Mouse (Mus musculus): ENCODE measurements around the gene Gkap1. TPM values are rescaled to one million over a fixed set of nuclear protein-coding genes. Genes with fewer than 3 reads are reported as not detected.

The Gkap1 gene
- polyA plus RNA-seq, 1 experiment from 2014 or later = 48.5 TPM

- no peak for DNase-seq (ENCODE audit: low spot score)
- H3K4me1 ChIP-seq (replicated peaks; ENCODE audit: control insufficient read depth, insufficient read depth, low read length) = no peaks in the 10 kb centered on the region
- no peak overlapping the region for H3K4me2 ChIP-seq (ENCODE audit: low read depth, low read length, severe bottlenecking)
- ATAC-seq (replicated peaks; ENCODE audit: low FRiP score) = no peak
- H3K27ac ChIP-seq (ENCODE audit: low read depth, low read length) = no peak overlapping the region
- no peak overlapping the region for H3K4me3 ChIP-seq (ENCODE audit: low read depth, low read length)
- 95% methylated on average over 3 of the region's 3 CpGs for WGBS
- no peaks in the 10 kb centered on the region for H3K36me3 ChIP-seq (ENCODE audit: control insufficient read depth, insufficient read depth, low read length)
- no peaks in the 10 kb centered on the region for H3K27me3 ChIP-seq (ENCODE audit: control insufficient read depth, insufficient read depth, low read length)
- H3K9ac ChIP-seq (ENCODE audit: low read length) = no peak overlapping the region
- H3K9me3 ChIP-seq (ENCODE audit: control insufficient read depth, low read length) = no peaks in the 10 kb centered on the region
Observed at GRCm38 (mm10) chr13:58204202-58204601, 71.3 kb downstream of the Gkap1 start.

DNA sequence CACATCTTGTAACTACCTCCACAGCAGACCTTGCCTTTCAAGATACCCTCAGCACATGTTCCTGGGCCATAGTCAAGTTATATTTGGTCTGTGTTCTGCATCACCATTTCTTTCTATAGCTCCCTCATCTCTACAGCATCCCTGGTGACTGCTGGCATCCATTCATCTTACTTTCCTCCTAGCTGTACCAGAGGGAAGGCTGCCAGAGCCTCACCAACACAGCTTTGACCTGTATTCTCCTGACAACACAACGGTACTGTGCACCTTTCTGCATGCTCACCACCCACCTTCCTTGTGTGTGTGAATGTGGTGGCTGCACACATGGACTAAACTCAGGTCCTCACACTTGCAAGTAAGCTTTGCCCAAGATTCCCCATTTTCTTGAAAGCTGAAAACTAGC is 72.6 kb downstream of the Gkap1 start:
- Histone ChIP-seq H3K4me1 (replicated peaks; ENCODE audit: control insufficient read depth, insufficient read depth, low read length) (no peaks in the 10 kb centered on the region), H3K9ac (ENCODE audit: low read length) (no peak overlapping the region), H3K27me3 (ENCODE audit: control insufficient read depth, insufficient read depth, low read length) (no peaks in the 10 kb centered on the region), H3K4me2 (ENCODE audit: low read depth, low read length, severe bottlenecking) (no peak overlapping the region), H3K36me3 (ENCODE audit: control insufficient read depth, insufficient read depth, low read length) (no peaks in the 10 kb centered on the region; the same call in 1 of the 2 replicates), H3K4me3 (ENCODE audit: low read depth, low read length) (no peak overlapping the region), H3K9me3 (ENCODE audit: control insufficient read depth, low read length) (no peaks in the 10 kb centered on the region), H3K27ac (ENCODE audit: low read depth, low read length) (no peak overlapping the region)
- ATAC-seq (replicated peaks; ENCODE audit: low FRiP score) (no peak), DNase-seq (ENCODE audit: low spot score) (no peak)
- 96% methylated on average over 1 of the region's 1 CpGs for WGBS

DNA sequence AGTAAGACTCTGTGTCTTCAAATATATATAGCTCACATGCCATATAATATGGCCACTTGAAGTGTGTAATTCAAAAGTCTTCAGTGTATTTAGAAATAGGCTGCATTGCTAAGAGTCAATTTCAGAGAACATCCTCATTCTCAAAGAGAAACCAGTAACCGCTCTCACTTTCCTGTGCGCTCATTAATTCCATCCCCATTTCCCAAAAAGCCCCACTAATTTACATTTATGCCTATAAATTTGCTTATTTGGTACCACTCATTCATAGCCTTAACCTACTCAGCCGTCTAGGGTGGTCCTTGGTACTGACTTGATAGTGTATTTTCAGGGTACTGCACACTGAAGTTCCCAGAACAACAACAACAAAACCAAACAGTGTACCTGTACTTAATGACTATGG is 73.6 kb downstream of the Gkap1 start:
- DNase-seq (ENCODE audit: low spot score) (no peak), ATAC-seq (replicated peaks; ENCODE audit: low FRiP score) (no peak)
- H3K4me1 ChIP-seq (replicated peaks; ENCODE audit: control insufficient read depth, insufficient read depth, low read length) = no peaks in the 10 kb centered on the region
- H3K4me2 ChIP-seq (ENCODE audit: low read depth, low read length, severe bottlenecking) = no peak overlapping the region
- H3K9me3 ChIP-seq (ENCODE audit: control insufficient read depth, low read length) = no peaks in the 10 kb centered on the region
- H3K27me3 ChIP-seq (ENCODE audit: control insufficient read depth, insufficient read depth, low read length) = no peaks in the 10 kb centered on the region
- H3K9ac ChIP-seq (ENCODE audit: low read length) = no peak overlapping the region
- no peak overlapping the region for H3K27ac ChIP-seq (ENCODE audit: low read depth, low read length)
- WGBS = 95% methylated on average over 3 of the region's 3 CpGs
- H3K4me3 ChIP-seq (ENCODE audit: low read depth, low read length) = no peak overlapping the region
- H3K36me3 ChIP-seq (ENCODE audit: control insufficient read depth, insufficient read depth, low read length) = no peaks in the 10 kb centered on the region; the same call in 1 of the 2 replicates

DNA sequence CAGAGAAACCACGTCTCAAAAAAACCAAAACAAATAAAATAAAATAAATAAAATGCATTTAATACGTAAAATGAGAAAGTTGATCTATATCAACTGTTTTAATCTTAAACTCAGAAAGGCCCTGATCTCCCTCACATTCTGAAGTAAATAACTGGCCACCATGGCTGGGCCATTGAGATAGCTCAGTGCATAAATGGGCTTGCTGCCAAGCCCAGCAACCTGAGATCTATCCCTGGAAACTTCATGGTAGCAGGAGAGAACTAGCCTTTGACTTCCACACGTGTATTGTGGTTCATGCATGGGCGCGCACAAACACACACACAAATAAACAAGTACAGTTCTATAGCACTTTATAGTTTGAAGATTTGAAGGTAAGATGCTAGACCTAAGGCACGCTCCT is 74.2 kb downstream of the Gkap1 start:
- DNase-seq (ENCODE audit: low spot score) (no peak), ATAC-seq (replicated peaks; ENCODE audit: low FRiP score) (no peak)
- H3K36me3 ChIP-seq (ENCODE audit: control insufficient read depth, insufficient read depth, low read length) = no peaks in the 10 kb centered on the region; the same call in 1 of the 2 replicates
- WGBS = 91% methylated on average over 6 of the region's 6 CpGs
- no peak overlapping the region for H3K4me3 ChIP-seq (ENCODE audit: low read depth, low read length)
- no peaks in the 10 kb centered on the region for H3K9me3 ChIP-seq (ENCODE audit: control insufficient read depth, low read length)
- no peak overlapping the region for H3K27ac ChIP-seq (ENCODE audit: low read depth, low read length)
- H3K9ac ChIP-seq (ENCODE audit: low read length) = no peak overlapping the region
- no peaks in the 10 kb centered on the region for H3K27me3 ChIP-seq (ENCODE audit: control insufficient read depth, insufficient read depth, low read length)
- H3K4me2 ChIP-seq (ENCODE audit: low read depth, low read length, severe bottlenecking) = no peak overlapping the region
- H3K4me1 ChIP-seq (replicated peaks; ENCODE audit: control insufficient read depth, insufficient read depth, low read length) = no peaks in the 10 kb centered on the region

DNA sequence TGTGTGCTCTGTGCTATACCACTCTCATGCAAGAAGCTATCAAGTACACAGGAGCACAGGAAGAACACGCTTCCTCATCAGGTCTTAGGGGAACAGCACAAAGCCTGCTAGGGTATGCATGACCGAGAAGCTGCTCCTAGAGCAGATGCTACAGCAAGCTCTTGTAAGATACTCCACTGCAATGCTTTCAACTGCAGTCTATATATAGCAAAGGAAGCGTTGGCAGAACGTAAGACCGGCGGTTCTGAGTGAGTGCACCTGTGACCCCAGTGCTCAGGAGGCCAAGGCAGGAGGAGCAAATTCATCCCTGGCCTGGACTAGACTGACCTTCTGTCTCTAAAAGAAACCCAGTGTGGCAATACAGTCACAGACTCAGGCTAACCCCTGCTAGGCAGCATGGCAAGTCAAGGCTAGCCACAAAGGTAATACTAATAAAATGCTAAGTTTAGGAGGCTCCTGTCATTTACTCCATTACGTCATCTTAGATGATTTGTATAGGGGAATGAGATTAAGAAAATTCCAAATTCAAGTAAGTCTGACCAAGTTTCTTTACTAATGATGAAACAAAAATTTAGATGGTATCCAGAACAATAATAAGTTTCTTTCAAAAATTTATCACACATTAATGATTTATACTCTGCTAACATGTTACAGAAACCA is 77.4 kb downstream of the Gkap1 start:
- H3K4me3 ChIP-seq (ENCODE audit: low read depth, low read length) = no peak overlapping the region
- H3K9me3 ChIP-seq (ENCODE audit: control insufficient read depth, low read length) = no peaks in the 10 kb centered on the region
- H3K4me1 ChIP-seq (replicated peaks; ENCODE audit: control insufficient read depth, insufficient read depth, low read length) = no peaks in the 10 kb centered on the region
- no peaks in the 10 kb centered on the region; the same call in 1 of the 2 replicates for H3K36me3 ChIP-seq (ENCODE audit: control insufficient read depth, insufficient read depth, low read length)
- no peak overlapping the region for H3K4me2 ChIP-seq (ENCODE audit: low read depth, low read length, severe bottlenecking)
- H3K27me3 ChIP-seq (ENCODE audit: control insufficient read depth, insufficient read depth, low read length) = no peaks in the 10 kb centered on the region
- no peak overlapping the region for H3K27ac ChIP-seq (ENCODE audit: low read depth, low read length)
- 91% methylated on average over 7 of the region's 7 CpGs for WGBS
- ATAC-seq (replicated peaks; ENCODE audit: low FRiP score) (no peak), DNase-seq (ENCODE audit: low spot score) (no peak)
- no peak overlapping the region for H3K9ac ChIP-seq (ENCODE audit: low read length)

DNA sequence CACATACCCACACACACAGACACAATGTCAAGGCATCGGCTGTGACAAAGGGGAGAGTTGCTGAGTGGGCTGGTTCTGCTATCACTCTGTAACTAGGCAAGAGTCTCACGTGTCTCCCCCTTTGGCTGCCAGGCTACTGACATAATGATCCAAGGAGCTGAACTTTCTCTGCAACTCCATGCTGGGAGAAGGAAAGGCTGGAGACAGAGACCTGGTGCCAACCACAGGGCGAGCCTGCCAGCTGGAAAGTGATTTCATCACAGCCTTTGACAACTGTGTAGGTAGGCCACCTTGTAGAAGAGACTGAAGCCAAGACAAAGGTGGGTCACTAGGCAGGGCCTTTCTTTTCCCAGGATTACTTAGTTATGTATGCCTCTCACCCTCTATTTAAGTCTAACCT is 78.3 kb downstream of the Gkap1 start:
- no peak overlapping the region for H3K4me3 ChIP-seq (ENCODE audit: low read depth, low read length)
- H3K9ac ChIP-seq (ENCODE audit: low read length) = no peak overlapping the region
- H3K4me1 ChIP-seq (replicated peaks; ENCODE audit: control insufficient read depth, insufficient read depth, low read length) = no peaks in the 10 kb centered on the region
- no peaks in the 10 kb centered on the region; the same call in 1 of the 2 replicates for H3K36me3 ChIP-seq (ENCODE audit: control insufficient read depth, insufficient read depth, low read length)
- DNase-seq (ENCODE audit: low spot score) (no peak), ATAC-seq (replicated peaks; ENCODE audit: low FRiP score) (no peak)
- 89% methylated on average over 3 of the region's 3 CpGs for WGBS
- no peaks in the 10 kb centered on the region for H3K9me3 ChIP-seq (ENCODE audit: control insufficient read depth, low read length)
- no peaks in the 10 kb centered on the region for H3K27me3 ChIP-seq (ENCODE audit: control insufficient read depth, insufficient read depth, low read length)
- no peak overlapping the region for H3K4me2 ChIP-seq (ENCODE audit: low read depth, low read length, severe bottlenecking)
- H3K27ac ChIP-seq (ENCODE audit: low read depth, low read length) = no peak overlapping the region

DNA sequence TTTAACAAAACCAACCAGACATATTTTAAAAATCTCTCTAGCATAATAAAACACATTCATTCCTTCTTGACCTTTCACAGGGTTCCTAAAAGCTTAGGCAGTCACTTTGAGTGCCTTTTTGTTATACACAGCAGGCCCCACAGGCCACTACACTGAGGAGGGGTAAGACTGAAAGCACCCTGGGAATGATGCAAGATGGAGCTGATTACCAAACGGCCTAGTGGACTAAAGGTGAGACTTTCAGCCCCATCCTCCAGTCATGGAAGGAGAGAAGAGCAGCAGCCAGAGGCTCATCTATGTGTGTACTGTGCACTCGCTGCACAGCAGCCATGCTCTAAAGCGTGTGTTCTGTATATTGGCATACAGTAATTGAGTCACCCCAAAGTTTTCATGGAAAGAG is 80.6 kb downstream of the Gkap1 start:
- Histone ChIP-seq H3K27me3 (ENCODE audit: control insufficient read depth, insufficient read depth, low read length) (no peaks in the 10 kb centered on the region), H3K4me2 (ENCODE audit: low read depth, low read length, severe bottlenecking) (no peak overlapping the region), H3K27ac (ENCODE audit: low read depth, low read length) (no peak overlapping the region), H3K4me1 (replicated peaks; ENCODE audit: control insufficient read depth, insufficient read depth, low read length) (no peaks in the 10 kb centered on the region), H3K9me3 (ENCODE audit: control insufficient read depth, low read length) (no peaks in the 10 kb centered on the region), H3K9ac (ENCODE audit: low read length) (no peak overlapping the region), H3K4me3 (ENCODE audit: low read depth, low read length) (no peak overlapping the region), H3K36me3 (ENCODE audit: control insufficient read depth, insufficient read depth, low read length) (peaks cover 3% of the 10 kb centered on the region; the same call in 1 of the 2 replicates)
- WGBS = 73% methylated on average over 3 of the region's 3 CpGs
- ATAC-seq (replicated peaks; ENCODE audit: low FRiP score) (no peak), DNase-seq (ENCODE audit: low spot score) (no peak)

GRCm38 (mm10) chr13:58193221-58193620 is 82.3 kb downstream of the Gkap1 start:
- Histone ChIP-seq H3K9ac (ENCODE audit: low read length) (no peak overlapping the region), H3K4me1 (replicated peaks; ENCODE audit: control insufficient read depth, insufficient read depth, low read length) (no peaks in the 10 kb centered on the region), H3K27ac (ENCODE audit: low read depth, low read length) (no peak overlapping the region), H3K27me3 (ENCODE audit: control insufficient read depth, insufficient read depth, low read length) (no peaks in the 10 kb centered on the region), H3K4me3 (ENCODE audit: low read depth, low read length) (no peak overlapping the region), H3K36me3 (ENCODE audit: control insufficient read depth, insufficient read depth, low read length) (peaks cover 3% of the 10 kb centered on the region; the same call in 1 of the 2 replicates), H3K4me2 (ENCODE audit: low read depth, low read length, severe bottlenecking) (no peak overlapping the region), H3K9me3 (ENCODE audit: control insufficient read depth, low read length) (no peaks in the 10 kb centered on the region)
- 94% methylated on average over 3 of the region's 3 CpGs for WGBS
- DNase-seq (ENCODE audit: low spot score) = no peak
- ATAC-seq (replicated peaks; ENCODE audit: low FRiP score) = no peak

GRCm38 (mm10) chr13:58192146-58192545 is 83.4 kb downstream of the Gkap1 start:
- Histone ChIP-seq H3K36me3 (ENCODE audit: control insufficient read depth, insufficient read depth, low read length) (peaks cover 3% of the 10 kb centered on the region; the same call in 1 of the 2 replicates), H3K27ac (ENCODE audit: low read depth, low read length) (no peak overlapping the region), H3K9ac (ENCODE audit: low read length) (no peak overlapping the region), H3K4me3 (ENCODE audit: low read depth, low read length) (no peak overlapping the region), H3K27me3 (ENCODE audit: control insufficient read depth, insufficient read depth, low read length) (no peaks in the 10 kb centered on the region), H3K4me2 (ENCODE audit: low read depth, low read length, severe bottlenecking) (no peak overlapping the region), H3K4me1 (replicated peaks; ENCODE audit: control insufficient read depth, insufficient read depth, low read length) (no peaks in the 10 kb centered on the region), H3K9me3 (ENCODE audit: control insufficient read depth, low read length) (no peaks in the 10 kb centered on the region)
- ATAC-seq (replicated peaks; ENCODE audit: low FRiP score) = no peak
- no peak for DNase-seq (ENCODE audit: low spot score)
- 90% methylated on average over 6 of the region's 6 CpGs for WGBS

Measured in forebrain, embryonic 11.5 days (tissue).